Mouse (Mus musculus) frontal cortex, postnatal 25 days (tissue): ENCODE measurements around the gene Frmd4a.

Experiments used
- DNase-seq, 2 experiments: peaks; one replicate each; pipeline ENCODE4 v3.0.0; 2022; ENCODE audit warnings: low spot score in 2 of 2

Gene Frmd4a

DNA sequence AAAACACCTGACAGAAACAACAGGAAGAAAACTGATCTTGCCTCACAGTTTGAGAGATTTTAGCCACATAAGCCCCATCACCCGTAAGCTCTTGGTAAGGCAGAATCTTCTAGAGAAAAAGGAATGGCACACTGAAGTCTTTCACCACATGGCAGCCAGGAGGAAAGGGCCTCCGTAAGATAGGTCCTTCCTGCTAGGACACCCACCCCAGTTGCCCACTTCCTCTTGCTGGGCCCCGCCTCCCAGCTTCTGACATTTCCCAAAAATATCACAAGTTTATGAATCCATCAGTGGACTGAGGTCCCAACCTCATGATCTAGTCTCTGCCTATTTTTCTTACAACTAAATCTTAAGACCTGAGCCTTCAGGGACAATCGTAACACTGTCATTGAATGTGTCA lies 373.6 kb downstream of the Frmd4a start:
- no peak for DNase-seq

DNA sequence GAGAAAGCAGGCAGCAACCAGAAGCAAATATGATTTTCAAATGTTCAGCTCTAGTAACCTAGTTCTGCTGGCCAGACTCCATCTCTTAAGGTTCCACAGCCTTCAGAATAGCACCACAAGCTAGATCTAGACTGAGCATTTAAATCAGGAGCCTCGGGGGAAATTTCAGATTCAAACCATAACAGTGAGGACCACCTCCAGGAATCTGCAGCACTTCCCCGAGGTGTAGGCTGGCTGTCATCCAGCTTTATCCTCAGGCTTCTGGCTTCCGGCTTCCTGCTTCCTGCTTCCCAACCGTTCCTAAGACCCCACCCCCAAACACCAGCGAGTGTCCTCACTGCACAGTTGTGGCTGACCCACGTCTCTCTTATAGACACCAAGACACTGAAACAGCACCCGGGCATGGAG lies 374.2 kb downstream of the Frmd4a start:
- DNase-seq, result no peak

DNA sequence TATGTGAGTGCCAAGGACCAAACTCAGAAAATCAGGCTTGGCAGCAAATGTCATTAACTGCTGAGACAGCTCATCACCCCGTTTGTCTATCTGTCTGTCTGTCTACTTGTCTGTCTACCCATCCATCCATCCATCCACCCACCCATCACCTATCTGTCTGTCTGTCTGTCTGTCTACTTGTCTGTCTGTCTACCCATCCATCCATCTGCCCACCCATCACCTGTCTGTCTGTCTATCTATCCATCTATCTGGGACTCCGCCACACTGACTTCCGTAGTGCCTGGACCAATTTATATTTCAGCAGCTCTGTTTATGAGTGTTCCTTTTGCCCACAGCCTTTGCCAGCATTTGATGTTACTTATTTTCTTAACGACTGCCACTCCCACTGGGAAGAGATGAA lies 375.5 kb downstream of the Frmd4a start:
- DNase-seq, result no peak

DNA sequence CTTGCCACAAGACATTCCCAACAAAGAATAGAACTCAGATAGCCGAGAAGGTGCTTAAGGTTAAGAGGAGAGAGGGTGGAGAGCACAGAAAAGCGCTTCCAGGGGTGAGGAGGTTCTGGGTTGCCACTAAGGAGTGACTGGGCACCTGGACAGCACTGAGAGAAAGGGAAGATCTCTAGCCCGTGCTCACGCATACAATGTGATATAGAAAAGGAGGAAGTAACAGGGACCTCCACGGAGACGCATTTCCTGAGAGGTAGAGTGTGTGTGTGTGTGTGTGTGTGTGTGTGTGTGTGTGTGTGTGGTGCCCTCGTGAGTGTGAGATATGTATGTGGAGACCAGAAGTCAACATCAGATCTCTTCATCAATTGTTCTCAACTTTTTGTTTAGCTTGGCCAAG lies 377.1 kb downstream of the Frmd4a start:
- no peak for DNase-seq

DNA sequence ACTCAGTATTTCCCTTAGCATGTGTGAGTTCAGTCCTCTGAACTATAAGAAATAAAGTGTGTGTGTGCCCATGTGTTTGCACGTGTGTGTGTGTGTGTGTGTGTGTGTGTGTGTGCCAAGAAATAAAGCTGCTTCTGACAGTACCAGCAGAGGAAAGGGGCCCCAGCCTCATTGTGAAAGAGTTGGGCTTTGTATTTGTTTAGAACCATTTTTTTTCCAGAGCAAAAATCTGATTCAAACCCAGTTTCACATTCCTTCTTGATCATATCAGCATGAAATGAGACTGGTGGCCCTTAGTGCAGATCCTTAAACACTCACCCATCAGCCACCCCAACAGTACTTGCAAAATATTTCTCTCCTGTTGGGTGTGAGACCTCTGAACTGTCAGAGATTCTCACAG lies 382.2 kb downstream of the Frmd4a start:
- no peak for DNase-seq

DNA sequence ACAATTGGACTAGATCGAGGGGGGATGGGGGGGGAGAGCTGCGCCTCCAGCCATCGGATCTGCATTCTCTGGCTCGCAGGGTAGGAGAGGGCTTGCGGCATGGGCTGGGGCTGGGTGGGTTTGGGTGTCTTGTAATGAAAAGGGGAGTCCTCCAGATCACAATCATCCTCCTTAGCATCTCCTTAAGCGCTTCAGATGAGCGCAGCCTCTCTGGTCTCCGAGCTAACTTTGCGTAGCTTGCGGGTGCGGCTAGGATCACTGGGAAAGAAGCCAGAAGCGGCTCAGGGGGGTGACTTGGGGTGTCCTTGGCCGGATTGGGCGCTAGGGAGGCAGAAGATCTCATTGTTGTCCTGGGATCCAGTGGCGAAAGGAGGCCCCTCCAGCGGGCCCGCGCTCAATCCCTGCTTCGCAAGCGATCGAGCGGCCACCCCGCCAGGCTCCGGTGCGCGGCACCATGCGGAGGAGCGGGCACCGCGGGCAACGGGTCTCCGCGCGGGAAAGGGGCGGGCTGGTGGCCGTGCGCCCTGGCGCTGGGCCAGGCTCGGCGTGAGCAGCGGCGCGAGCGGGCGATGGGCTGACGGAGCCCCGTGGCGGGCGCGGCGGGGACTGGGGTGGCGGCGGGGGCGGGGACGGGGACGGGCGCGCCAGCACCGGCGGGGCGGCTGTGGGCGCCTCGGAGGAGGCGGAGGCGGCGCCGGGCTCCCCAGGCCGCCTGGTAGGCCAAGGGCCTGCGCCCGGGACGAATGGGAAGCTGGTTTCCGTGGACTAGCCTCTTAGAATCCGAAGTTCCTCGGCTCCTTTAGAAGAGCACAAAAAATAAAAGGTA lies 383.5 kb downstream of the Frmd4a start:
- DNase-seq, result peak; percentile 19 to 27

DNA sequence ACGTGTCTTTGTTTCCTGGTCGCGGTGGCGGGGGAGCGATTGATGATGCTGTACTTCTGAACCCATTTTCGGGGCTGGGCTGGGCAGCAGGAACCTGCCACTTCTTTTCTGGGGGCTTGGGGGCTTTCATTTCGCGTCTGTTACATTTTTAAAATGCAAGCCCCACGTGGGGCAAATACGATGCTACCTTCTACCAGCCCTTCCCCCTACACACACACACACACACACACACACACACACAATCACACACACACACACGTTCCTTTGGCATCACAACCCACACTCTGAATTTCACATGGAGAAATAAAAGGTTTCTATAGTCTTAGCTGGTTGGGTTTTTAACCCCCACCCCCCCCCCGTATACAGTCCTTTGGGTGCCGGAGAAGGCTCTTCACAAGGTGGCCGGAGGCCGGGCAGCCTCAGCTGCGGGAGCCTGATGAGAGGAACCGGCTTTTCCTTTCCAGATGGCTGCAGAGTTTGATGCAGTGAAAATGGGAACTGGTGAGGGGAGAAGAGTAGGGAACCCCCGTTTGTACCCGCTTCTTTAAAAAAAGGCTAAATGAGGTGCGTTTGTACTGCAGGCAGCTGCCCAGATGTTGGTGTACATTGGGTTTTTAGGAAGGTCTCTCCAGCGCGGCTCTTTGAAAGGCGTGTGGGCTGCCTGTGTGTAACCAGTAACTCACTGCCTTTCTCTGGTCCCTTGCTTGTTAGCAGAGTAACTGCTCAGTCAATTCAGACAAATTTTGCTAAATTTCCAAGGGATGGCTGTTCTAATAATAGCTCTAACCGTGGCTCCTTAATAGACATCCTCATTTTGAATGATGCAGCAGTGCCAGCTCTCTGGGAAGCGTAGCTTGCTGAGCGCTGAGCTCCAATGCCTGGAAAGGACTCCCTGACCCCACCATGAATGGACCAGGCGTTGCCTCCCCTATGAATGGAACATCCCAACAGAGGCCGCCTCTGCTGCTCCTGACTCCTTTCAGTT lies 384.4 kb downstream of the Frmd4a start:
- DNase-seq, result peak; percentile 28 to 46

DNA sequence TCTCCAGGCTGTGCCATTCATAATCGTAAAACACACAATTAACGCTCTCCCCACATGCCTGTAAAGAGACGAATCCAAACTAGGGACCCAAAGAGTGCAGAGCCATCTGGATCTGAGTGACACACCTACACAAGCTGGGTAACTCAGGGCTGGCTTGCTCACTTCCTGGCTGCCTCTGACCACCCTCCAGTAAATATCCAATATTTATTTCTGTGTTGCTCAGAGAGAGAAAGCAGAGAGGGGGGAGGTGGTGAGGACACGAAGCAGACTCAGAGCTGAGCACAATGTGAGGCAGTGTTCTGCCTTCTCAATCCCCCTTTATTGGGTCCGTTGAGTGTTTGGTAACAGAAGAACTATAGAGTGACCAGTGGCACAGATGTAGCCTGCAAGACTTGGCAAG lies 389.5 kb downstream of the Frmd4a start:
- no peak for DNase-seq

DNA sequence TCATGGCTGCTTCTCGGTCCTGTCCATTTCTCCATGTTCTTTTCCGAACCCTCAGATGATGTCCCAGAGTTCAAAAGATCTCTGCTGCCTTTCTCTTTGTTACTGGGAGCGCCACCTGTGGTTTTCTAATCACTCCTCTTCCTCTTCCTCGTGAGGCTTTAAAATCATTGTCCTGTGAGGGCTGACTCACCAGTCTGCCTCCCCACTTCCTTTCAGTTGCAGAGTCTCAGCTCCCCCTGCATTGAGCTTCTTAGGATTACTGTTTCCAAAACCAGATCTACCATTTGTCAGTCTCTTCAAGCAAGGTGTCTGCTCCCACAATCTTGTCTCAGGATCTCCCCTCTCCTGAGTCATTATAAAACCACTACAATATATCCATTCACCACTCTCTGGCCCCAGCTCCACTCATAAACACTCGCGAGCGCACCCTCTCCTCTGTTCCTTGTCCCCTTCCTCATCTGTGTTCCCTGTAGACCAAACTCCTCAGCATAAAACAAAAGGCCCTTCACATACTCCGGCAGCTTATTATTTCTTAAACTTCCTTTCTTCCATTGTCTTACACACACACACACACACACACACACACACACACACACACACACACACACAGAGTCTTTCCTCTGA lies 392.4 kb downstream of the Frmd4a start:
- DNase-seq, result no peak

DNA sequence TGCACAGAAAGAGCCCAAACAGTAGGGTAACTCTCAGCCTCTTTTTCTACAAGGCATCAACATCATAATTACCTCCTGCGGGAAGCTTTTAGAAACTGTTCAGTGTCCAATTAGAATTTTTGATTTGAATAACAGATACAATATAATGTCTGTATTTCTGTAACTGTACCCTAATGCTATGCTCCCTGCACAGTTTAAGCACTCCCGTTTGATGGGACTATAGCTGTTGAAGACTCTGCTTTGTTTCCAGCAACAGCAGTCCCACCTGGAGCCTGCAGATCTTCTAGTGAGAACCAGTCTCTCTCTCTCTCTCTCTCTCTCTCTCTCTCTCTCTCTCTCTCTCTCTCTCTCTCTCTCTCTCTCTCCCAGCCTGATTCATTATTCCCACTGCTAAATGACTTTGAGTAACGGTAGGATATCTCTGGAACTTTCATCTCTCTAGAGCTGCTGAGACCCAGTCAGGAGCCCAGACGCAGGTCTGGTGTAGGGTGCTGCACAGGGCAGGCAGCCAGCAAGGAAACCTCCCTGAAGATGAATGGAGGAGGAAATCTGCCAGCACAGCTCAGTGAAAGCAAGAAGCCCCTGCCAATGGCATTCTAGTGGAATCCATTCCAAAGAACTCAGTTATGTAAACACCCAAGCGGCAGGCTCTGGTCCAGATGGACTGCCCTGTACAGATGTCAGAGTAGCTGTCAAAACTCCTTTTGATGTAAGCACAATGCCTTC lies 395.5 kb downstream of the Frmd4a start:
- no peak for DNase-seq

DNA sequence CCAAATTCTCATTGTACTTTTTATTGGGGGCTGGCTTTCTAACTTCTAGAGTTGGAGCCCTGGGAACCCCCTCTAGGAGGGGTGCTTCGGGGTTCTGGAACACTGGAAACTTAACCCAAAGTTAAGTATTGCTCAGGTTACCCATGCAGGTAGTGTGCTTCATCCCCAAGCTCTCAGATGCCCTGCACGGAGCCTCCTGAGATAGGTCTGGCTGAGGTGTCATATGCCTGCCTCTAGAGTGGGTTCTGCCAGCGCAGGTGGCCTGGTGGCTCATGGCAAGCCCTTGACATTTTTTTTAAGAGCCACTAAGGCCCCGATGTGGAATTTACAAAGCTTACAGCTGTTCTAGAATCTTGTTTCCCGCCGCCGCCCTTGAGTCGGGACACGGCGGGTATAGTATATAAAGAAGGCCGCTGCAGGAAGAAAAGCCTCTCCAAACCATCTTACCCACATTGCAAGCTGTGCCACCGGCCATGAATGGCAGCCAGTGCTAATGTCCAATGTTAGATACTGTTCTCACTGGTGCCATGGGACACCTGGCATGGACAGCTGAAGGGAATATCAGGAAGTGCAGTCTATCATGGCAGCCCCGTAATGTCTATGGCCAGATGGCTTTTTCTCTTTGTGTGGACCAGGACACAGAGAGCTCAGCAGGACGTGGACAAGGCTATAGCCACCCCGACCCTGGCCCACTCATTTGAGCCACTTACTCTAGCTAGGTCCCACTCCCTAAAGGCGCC lies 396.2 kb downstream of the Frmd4a start:
- no peak for DNase-seq

DNA sequence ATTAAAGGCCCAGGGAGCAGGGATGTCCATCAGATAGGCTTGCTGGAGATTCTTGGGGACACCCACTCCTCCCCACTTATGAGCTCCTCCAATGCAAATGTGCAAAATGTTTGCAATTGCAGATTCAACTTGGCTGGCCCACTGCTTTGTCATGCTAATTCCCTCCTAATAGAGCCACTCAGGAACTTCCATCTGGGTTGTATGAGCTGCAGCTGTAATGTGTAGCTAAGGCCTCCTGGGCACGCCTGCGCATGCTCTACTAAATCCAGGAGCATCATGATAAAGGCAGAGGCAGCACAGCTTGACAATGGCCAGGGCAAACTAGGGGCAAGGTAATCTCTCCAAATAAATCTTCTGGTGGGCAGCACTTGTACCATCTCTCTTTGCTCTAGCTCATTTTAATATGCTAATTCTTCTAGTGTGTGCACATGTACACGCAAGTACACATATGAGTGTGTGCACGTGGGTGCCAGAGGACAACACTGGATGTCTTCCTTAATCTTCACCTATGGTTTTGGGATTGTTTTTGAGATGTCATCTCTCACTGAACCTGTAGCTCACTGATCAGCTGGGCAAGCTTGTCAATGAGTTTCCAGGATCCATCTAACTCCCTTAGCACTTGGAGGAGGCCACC lies 403.3 kb downstream of the Frmd4a start:
- no peak for DNase-seq

DNA sequence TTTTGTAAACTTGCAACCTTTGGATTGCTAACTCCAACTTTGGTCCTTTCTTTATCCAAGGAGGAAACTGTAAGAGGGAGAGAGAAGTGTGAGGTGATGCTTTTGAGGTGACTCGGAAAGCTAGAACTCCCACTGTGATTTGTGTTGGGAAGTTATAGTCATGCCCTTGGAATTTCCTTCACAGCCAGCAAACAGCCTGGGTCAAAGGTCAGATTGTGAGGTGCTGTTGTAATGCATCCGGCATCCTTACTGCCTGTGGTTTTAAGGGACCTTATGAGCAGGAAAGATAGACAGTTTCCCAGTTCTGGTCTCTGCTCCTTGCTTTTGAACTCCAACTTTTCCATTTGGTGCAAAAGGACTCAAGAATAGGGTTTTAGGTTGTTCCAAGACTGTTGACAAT lies 404.2 kb downstream of the Frmd4a start:
- DNase-seq, result no peak

DNA sequence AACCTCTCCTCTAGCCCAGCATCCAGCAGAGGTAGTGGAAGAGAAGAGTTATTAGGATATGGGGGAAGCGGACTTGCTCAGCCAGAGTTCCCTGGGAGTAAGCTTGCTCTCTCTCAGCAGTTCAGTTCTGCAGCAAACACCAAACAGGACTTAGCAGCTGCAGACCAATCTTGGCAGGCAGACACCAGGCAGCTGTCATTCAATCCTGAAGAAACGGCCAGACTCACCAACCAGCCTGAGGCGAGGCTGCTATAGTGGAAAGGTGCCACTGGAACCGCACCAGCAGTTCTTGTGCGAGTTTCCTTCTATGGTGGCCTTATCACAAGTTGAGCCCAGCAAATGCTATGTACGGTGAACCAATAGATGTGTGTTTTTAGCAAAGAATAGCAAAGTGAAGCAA lies 406.4 kb downstream of the Frmd4a start:
- no peak for DNase-seq

DNA sequence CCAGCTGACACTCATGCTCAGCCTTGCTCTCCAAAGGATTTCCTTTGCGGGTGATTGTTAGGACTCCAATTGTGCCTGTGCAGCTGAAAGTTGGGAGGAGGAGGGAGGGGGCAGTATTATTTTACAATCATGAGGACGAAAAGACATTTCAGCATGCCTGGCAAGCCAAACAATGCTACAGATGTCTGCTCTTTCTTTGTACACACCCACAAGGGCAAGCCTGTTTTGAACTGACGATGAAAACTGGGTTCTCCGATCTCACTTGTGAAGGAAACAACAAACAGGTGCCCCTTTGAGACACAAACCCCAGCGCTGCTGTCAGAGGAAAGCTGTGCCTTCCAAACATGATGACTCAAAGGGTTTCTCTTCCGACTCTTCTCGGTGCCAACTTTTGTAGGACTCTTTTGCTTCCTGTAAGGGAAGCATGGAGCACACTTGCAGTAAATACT lies 410.9 kb downstream of the Frmd4a start:
- DNase-seq, result no peak

DNA sequence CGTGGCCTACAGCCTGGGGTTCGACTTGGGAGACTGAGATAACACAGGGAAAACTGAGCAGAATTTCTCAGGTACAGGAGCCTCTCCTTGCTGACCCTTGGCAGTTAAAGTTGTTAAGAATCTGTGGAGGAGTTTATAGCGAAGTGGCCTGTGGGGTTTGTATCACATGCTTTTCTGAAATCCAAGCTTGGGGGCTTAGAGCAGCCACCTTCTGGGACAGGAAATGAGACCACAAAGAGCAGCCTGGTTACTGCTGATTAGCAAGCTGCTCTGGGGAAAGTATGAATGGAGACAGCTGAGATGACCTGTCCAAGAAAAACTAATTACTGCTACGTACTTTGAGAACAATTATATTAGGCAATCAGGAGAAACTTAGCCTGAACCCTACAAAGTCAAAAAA lies 415.6 kb downstream of the Frmd4a start:
- no peak for DNase-seq

DNA sequence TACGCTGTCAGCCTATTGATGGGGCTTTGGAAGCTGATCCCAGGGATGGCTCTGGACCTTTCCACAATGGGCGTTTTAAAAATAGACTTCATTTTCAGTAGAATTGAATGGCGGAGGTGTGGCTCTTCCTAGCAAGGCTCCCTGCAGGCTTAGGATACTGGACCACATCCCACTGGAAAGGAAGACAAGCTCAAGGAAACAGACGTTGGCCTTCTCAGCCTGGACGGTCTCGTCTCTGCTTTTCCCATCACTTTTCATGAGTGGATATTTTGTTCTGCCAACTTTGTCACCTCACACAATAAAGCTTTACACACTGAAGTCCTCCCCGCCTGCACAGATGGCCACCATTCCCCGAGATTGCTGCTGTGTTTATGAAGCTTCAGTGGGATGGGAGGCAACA lies 417.5 kb downstream of the Frmd4a start:
- no peak for DNase-seq

DNA sequence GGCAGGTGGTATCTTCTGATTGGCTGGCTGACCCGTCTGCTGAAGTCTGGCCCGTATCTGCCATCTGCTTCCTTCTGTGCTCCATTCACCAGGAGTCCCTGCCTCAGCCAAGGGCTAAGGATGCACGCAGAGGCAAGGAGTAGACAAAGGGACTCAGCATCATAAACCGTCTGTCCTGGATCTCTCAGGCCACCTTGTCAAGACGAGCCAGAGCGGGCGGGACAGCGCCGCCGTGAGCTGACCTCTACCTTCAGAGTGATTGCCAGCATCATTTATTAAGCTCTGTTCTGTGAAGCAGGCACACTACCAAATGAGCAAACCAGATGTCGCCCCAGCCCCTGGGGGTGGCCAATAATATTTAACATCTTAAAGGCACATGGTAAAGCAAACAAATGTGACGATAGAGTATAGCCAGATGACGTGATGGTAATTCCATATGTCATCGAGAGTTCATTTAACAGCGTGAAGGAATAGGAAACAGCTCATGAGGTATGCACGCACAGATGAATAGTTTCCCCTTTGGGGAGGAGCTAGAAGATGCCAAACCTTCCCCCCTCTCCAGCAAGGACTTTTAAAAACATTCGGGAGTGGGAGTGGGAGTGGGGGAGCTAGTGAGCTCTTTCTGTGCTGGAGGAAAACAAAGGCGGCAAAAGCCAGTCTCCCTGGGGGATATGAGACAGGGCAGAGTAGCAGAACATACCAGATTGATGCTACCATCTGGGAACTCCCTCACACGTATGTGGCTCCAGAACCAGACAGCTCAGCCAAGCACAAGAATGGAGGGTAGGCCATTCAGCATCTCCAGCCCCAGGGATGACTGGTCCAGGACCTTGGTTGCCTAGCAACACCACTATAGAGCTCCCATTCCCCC lies 419.1 kb downstream of the Frmd4a start:
- DNase-seq, result no peak

DNA sequence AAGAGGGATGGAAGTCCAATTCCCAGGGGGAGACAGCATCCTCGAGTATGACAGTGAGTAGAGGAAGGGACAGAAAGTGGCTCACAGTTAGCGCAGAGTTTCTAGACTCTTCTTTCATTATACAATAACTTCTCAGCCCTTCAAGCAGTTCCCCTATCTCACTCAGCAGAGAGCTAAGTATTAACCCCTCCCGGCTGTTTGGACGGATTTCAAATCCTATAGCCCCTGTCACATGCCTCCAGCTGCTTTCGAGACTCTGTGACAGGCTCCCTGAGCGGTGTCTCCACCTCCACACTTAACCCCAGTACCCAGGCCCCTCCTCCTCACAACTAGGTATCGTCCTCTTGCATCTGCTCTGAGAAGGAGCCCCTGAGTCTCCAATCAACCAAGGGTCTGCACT lies 421.2 kb downstream of the Frmd4a start:
- DNase-seq, result no peak
